Mouse (Mus musculus) cerebellum, adult 11-12 months (tissue): Measurements from ENCODE around the gene Ptgr2.
"Not testable (repeated sequence)": the region's sequence is repeated elsewhere in the genome, so short reads cannot be mapped to it uniquely, and the experiment has no call there.

ENCODE experiments used
- DNase-seq: peaks from one replicate; pipeline ENCODE4 v3.0.0; 2022

Ptgr2 gene

GRCm38 (mm10) chr12:84284885-84285592 is at the start of gene Ptgr2:
Gene Ptgr2 (plus strand): TSS chr12:84285232.
- peak; percentile 93 for DNase-seq

DNA sequence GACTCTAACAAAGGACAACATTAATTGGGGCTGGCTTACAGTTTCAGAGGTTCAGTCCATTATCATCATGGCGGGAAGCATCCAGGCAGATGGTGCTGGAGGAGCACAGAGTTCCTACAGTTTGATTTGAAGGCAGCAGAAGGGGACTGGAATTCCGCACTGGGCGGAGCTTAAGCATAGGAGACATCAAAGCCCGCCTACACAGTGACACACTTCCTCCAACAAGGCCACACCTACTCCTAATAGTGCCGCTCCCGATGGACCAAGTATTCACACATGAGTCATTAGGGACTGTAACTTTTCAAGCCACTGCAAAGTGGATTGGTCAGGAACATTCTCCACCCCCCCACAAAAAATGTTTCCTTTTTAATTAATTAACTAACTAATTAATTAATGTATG is 49.5 kb upstream of the Ptgr2 start:
- DNase-seq, result no peak

DNA sequence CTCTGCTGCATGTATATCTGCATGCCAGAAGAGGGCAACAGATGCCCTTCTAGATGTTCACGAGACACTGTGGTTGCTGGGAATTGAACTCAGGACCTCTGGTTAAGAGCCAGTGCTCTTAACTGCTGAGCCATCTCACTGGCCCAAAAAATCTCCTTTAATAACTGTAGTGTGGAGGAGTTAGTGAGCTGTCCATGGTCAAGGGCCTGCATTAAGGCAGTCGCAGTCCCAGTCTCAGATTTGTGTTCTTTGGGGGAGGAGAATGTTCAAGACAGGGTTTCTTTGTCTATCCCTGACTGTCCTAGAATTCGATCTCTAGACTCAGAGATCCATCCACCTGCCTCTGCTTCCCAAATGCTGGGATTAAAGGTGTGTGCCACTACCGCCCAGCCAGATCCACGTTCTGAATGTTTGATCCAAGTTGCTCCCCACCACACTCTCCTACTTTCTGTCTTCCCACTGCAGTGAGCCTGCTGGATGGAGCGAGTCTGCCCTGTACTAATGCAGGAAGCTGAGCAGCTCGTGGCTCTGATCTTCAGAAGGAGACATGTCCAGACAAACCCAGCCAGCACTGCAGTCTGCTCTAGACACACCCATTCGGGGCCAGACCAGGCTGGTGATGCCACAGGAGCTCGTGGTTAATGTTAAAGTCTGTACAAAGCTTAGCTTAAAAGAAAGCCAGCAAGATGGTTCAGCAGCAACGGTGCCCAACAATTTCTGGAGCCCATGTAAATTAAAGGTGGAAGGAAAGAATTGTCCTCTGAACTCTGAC is 48.9 kb upstream of the Ptgr2 start:
- DNase-seq, result no peak

DNA sequence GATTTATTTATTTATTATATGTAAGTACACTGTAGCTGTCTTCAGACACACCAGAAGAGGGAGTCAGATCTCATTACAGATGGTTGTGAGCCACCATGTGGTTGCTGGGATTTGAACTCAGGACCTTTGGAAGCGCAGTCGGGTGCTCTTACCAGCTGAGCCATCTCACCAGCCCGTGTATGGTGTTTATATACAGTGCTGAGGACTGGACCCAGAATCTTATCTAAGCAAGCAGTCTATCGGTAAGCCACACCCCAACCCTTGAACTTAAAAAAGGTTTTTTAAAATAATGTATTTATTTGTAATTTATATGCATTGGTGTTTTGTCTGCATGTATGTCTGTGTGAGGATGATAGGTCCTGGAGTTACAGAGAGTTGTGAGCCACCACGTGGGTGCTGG is 48.0 kb upstream of the Ptgr2 start:
- not testable (repeated sequence) for DNase-seq

GRCm38 (mm10) chr12:84243076-84243770 is 41.8 kb upstream of the Ptgr2 start:
- DNase-seq, result no peak

GRCm38 (mm10) chr12:84245683-84246082 is 39.3 kb upstream of the Ptgr2 start:
- DNase-seq, result no peak

DNA sequence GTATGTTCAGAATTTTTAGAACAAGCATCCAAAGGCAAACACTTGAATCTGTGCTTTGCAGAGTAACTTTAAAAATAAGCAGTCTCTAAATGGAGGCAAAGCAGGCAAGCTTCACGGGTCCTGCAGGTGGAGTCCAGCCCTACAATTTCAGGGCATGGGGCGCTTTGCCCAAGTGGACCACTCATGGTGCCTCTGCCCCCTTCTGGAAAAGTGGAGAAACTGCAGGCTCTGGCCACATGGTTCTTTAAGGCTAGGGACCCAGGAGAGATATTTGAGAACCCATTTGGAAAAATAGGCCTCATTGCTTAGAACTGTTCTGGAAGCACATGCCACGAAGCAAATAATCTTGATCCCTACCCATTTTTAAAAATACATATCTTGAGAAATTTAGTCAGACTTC is 35.8 kb upstream of the Ptgr2 start:
- peak; percentile 57 for DNase-seq

DNA sequence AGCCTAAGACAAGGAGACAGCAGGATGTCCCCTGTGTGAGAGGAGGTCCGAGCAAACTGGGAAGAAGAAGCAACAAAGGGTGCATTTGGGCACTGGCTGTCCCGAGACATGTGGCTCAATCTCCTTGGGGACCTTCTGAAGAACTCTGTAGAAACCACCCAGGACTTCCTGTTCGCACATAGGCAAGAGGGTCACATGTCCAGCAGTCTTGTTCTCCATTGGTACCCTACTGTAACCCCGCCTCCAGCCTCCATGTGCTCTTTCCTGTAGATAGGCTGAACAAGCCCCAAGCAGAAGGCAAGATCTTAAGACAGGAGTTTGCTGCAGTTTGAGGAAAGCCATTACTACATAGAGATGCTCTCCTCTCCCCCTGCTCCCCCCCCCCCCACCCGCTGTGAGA is 32.2 kb upstream of the Ptgr2 start:
- no peak for DNase-seq

GRCm38 (mm10) chr12:84254886-84255285 is 30.1 kb upstream of the Ptgr2 start:
- no peak for DNase-seq

DNA sequence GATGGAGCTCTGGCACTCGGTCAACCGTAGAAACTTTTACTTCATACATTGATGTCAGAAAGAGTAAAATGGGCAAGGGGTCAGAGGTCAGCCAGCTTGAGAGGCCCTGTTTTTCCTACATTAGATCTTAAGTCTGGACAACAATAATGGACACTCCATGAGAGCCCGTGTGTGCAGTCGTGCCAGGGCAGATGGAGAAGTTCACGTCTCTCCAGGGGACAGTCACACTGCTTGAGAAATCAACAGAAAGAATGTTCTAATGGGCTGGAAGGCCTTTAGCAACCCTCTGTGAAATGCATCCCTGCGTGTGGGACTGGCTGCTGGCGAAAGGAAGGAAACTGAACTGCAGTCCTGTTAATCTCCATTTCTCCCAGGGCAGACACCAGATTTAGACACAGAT is 24.7 kb upstream of the Ptgr2 start:
- DNase-seq, result no peak

DNA sequence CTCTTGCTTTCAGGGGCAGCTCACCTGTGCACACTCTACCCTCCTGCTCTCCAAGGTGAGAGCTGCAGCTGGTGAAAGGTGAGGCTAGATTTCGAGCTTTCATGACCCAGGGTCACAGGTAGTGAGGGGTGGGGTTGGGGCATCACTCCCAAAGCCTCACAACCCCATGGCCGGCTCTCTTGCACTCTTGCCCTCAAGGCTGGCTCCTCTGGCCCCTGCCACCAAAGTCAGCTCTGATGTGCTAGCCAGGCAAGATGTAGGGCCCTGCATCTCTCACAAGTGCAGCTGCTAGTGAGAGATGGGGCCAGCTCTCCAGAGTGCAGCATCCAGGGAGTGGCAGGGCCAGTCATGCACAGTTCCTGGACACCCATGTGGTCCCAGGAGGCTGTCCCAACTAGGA is 17.8 kb upstream of the Ptgr2 start:
- no peak for DNase-seq

GRCm38 (mm10) chr12:84273366-84273765 is 11.7 kb upstream of the Ptgr2 start:
- DNase-seq, result no peak

- no peak for DNase-seq
Measured at GRCm38 (mm10) chr12:84275288-84275687, 9.7 kb upstream of the Ptgr2 start.

DNA sequence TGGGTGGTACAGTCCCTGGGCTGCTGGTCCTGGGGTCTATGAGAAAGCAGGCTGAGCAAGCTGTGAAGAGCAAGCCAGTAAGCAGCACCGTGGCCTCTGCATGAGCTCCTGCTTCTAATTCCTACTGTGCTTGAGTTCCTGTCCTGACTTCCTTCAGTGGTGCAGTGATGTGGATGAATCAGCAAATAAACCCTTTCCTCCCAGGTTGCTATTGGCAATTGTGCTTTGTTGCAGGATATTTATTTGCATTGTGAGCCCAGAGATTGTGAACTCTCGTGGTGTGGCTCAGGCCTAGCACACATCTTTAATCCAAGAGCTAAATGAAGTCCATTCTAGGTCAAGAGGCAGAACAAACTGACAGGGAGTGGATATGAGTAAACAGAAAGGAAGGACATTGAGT is 8.7 kb upstream of the Ptgr2 start:
- no peak for DNase-seq

GRCm38 (mm10) chr12:84276799-84277198 is 8.2 kb upstream of the Ptgr2 start:
- no peak for DNase-seq

DNA sequence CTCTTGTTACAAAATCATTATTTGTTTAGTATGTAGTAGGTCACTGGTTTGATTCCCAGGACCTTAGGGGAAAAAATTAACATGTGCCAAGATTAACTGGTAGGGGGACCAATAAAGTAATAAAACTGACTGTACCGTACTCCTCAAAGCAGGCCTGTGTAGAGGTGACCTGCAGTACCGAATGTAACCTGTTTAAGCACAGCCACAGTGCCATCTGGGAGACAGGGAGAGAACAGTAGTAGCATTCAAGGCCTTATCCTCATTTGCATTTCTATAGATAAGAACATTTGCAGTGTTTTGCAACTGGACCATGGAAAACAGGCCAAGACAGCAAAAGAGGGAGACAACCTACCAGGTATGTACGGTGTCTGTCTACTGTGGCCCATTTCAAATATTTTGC is 7.2 kb upstream of the Ptgr2 start:
- no peak for DNase-seq

DNA sequence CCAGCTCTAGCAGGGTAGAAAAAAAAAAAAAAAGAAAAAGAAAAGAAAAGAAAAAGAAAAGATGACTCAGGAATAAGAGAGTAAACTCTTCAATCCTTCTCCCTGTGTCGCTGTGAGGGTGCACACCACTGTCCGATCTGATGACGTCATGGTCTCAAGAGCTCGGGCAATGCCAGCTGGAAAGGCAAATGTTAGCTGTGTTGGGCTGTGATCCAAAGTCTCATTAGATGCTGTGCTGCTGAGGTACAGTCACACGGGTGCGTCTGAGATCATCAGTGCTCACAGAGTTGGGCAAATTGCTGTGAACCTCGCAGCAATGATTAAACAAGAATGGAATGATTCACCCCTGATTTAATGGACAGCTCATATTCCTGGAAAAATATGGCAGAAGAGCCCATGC is 6.1 kb upstream of the Ptgr2 start:
- DNase-seq, result no peak

DNA sequence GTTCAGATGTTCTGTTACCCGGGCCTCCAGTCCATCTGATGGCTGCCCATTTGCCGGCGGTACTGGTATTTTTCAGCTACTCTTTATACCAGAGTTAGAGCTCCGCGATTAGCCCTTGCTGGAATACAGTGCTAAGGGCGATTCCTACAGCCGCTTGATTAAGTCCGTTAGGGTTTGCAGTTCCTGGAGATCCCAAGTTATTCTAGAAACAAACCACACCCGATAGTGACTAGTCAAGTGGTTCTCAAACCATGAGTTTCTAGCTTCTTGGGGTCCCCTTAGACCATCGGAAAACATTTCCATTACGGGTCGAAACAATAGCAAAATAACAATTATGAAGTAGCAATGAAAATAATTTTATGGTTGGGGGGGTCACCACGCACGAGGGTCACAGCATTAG is 641 bp upstream of the Ptgr2 start:
- DNase-seq, result peak; percentile 4

- no peak for DNase-seq
Measured at GRCm38 (mm10) chr12:84285593-84285968, 549 bp downstream of the Ptgr2 start.

GRCm38 (mm10) chr12:84288461-84288860 is 3.4 kb downstream of the Ptgr2 start:
- DNase-seq, result no peak

DNA sequence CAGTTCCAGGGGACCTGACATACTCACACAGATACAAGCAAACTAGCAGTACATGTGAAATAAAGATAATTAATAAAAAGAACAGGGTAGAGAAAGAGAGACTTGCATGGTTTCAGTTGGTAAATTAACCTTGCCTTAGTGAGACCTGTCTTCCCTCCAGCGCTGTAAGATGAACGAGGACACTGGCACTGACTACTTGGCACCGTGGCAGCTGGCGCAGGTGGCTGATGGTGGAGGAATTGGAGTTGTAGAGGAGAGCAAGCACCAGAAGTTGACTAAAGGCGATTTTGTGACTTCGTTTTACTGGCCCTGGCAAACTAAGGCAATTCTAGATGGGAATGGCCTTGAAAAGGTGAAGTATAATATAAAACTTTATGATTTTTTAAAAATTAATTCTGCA is 12.8 kb downstream of the Ptgr2 start:
- DNase-seq, result no peak

DNA sequence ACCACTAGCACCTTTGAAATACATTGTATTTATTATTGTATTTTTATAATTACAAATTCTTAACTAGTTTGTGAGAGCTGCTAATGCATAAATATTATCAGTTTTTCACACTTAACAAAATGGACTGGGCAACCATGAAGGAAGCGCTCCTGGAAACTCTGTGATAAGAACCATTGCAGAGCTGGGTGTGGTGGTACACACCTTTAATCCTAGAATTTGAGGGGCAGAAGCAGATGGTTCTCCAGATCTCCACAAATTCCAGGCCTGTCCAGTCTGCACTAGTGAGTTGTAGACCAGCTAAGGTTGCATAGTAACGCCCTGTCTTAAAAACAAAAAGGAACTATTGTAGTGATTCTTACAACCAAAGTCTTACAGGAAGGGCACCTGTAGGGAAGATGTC is 14.2 kb downstream of the Ptgr2 start:
- no peak for DNase-seq

DNA sequence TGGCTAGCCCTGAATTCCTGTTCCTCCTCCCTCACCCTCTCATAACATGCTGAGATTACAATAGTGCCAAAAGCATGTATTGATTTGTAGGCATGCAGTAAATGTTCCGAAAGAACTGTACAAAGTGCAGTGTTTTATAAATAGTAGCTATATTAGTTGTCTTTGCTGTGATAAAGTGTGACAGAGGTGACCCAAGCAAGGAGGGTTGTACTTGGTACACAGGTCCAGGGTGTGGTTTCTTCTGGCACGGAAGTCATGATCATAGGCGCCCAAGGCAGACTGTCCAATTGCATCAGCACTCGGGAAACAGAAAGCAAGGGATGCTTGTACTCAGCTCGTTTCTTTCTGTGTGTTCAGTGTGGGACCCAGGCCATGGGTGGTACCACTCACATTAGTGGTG is 19.1 kb downstream of the Ptgr2 start:
- no peak for DNase-seq

- DNase-seq, result no peak
Measured at GRCm38 (mm10) chr12:84304554-84304953, 19.5 kb downstream of the Ptgr2 start.
